Mouse (Mus musculus) forebrain, embryonic 11.5 days (tissue): ENCODE results near the gene Tcf12. TPM values are rescaled to one million over a fixed set of nuclear protein-coding genes. Genes with fewer than 3 reads are reported as not detected.

Experiments
- ATAC-seq: fragments of 200-750 bp; cut with Nextera tagmentation; replicated peaks from 2 replicates; pipeline ENCODE4 v1.8.0; 2017; ENCODE audit warnings: moderate TSS enrichment; ENCODE audit not compliant: low FRiP score
- DNase-seq: peaks from one replicate; pipeline ENCODE4 v3.0.0-alpha.2; 2017; ENCODE audit warnings: low spot score
- H3K27ac ChIP-seq: fragments of 300-500 bp; sonication (generic); 2 replicates; pipeline ENCODE4 v1.5.1; 2014; ENCODE audit warnings: low read depth, low read length
- H3K27me3 ChIP-seq: fragments of 300-500 bp; sonication (generic); 2 replicates; pipeline ENCODE4 v1.6.1; 2014; ENCODE audit warnings: mild to moderate bottlenecking, low read length, mixed read lengths; ENCODE audit not compliant: control insufficient read depth, insufficient read depth
- H3K36me3 ChIP-seq: fragments of 300-500 bp; sonication (generic); 2 replicates; pipeline ENCODE4 v1.6.1; 2014; ENCODE audit warnings: mild to moderate bottlenecking, low read length, moderate library complexity, mixed read lengths; ENCODE audit not compliant: control insufficient read depth, insufficient read depth
- H3K4me1 ChIP-seq: fragments of 300-500 bp; sonication (generic); replicated peaks from 2 replicates; pipeline ENCODE4 v1.6.1; 2014; ENCODE audit warnings: low read length, mixed read lengths; ENCODE audit not compliant: control insufficient read depth, insufficient read depth
- H3K4me2 ChIP-seq: fragments of 300-500 bp; sonication (generic); 2 replicates; pipeline ENCODE4 v1.6.1; 2014; ENCODE audit warnings: low read depth, mild to moderate bottlenecking, low read length, moderate library complexity, mixed read lengths; ENCODE audit not compliant: severe bottlenecking
- H3K4me3 ChIP-seq: fragments of 300-500 bp; sonication (generic); 2 replicates; pipeline ENCODE4 v1.5.1; 2014; ENCODE audit warnings: low read depth, low read length
- H3K9ac ChIP-seq: fragments of 300-500 bp; sonication (generic); 2 replicates; pipeline ENCODE4 v1.6.1; 2014; ENCODE audit warnings: low read length
- H3K9me3 ChIP-seq: fragments of 300-500 bp; sonication (generic); 2 replicates; pipeline ENCODE4 v1.6.1; 2016; ENCODE audit warnings: low read length, mixed read lengths; ENCODE audit not compliant: control insufficient read depth
- WGBS: fragments of 180-500 bp; shearing (Covaris S2); extraction: QIAGEN DNeasy Blood & Tissue Kit; methylation state at CpG from one replicate; pipeline ENCODE4 v1.1.7; 2014; 5-methylcytosine and 5-hydroxymethylcytosine counted together
- polyA plus RNA-seq: library from polyadenylated mRNA; unstranded; fragments of >200 nt; fragmentation: Nextera tagmentation; extraction: Ambion mirVana; gene quantifications from 2 replicates; pipeline ENCODE4 v1.2.1, GENCODE M21; 2014

The Tcf12 gene
- polyA plus RNA-seq, 1 experiment from 2014 or later = 127 TPM

- H3K9me3 ChIP-seq = no peaks in the 10 kb centered on the region
- DNase-seq (no peak), ATAC-seq (no peak)
- no peak overlapping the region for H3K4me3 ChIP-seq
- H3K4me1 ChIP-seq = no peaks in the 10 kb centered on the region
- H3K36me3 ChIP-seq = peaks cover 15% of the 10 kb centered on the region; the same call in 1 of the 2 replicates
- no peak overlapping the region for H3K27ac ChIP-seq
- no peaks in the 10 kb centered on the region for H3K27me3 ChIP-seq
- H3K4me2 ChIP-seq = no peak overlapping the region
- WGBS = 93% methylated on average over 3 of the region's 3 CpGs
- no peak overlapping the region for H3K9ac ChIP-seq
These were observed 263.3 kb downstream of the Tcf12 start for GRCm38 (mm10) chr9:71848392-71848791.

- Histone ChIP-seq H3K9me3 (no peaks in the 10 kb centered on the region), H3K9ac (no peak overlapping the region), H3K36me3 (peaks cover 15% of the 10 kb centered on the region; the same call in 1 of the 2 replicates), H3K27ac (no peak overlapping the region), H3K4me3 (no peak overlapping the region), H3K4me2 (no peak overlapping the region), H3K4me1 (no peaks in the 10 kb centered on the region), H3K27me3 (no peaks in the 10 kb centered on the region)
- DNase-seq = no peak
- 94% methylated on average over 9 of the region's 9 CpGs for WGBS
- ATAC-seq = no peak
These were observed 263.8 kb downstream of the Tcf12 start for GRCm38 (mm10) chr9:71847921-71848320.

GRCm38 (mm10) chr9:71841850-71842249, 269.8 kb downstream of the Tcf12 start:
- no peak overlapping the region for H3K4me2 ChIP-seq
- H3K9me3 ChIP-seq = no peaks in the 10 kb centered on the region
- DNase-seq (no peak), ATAC-seq (no peak)
- H3K27ac ChIP-seq = no peak overlapping the region
- H3K9ac ChIP-seq = no peak overlapping the region
- no peaks in the 10 kb centered on the region for H3K27me3 ChIP-seq
- H3K36me3 ChIP-seq = peaks cover 9% of the 10 kb centered on the region; the same call in 1 of the 2 replicates
- 90% methylated on average over 5 of the region's 5 CpGs for WGBS
- H3K4me3 ChIP-seq = no peak overlapping the region
- H3K4me1 ChIP-seq = no peaks in the 10 kb centered on the region

GRCm38 (mm10) chr9:71837366-71837765, 274.3 kb downstream of the Tcf12 start:
- H3K27ac ChIP-seq = no peak overlapping the region
- WGBS = 52% methylated on average over 5 of the region's 5 CpGs

GRCm38 (mm10) chr9:71836366-71836765, 275.3 kb downstream of the Tcf12 start:
- Histone ChIP-seq H3K27me3 (0 out of 2 replicates have a peak, but pooled peaks cover 2% of the 10 kb centered on the region), H3K4me3 (no peak overlapping the region), H3K4me1 (peaks cover 11% of the 10 kb centered on the region; the same call in 1 of the 2 replicates), H3K9me3 (no peaks in the 10 kb centered on the region), H3K36me3 (no peaks in the 10 kb centered on the region), H3K27ac (no peak overlapping the region), H3K4me2 (no peak overlapping the region), H3K9ac (no peak overlapping the region)
- DNase-seq (no peak), ATAC-seq (no peak)
- 88% methylated on average over 1 of the region's 1 CpGs for WGBS

More at GRCm38 (mm10) chr9:71837366-71837765, 274.3 kb downstream of the Tcf12 start:
- ATAC-seq (no peak), DNase-seq (no peak)
- Histone ChIP-seq H3K36me3 (peaks cover 4% of the 10 kb centered on the region; the same call in 1 of the 2 replicates), H3K9me3 (no peaks in the 10 kb centered on the region), H3K9ac (no peak overlapping the region), H3K4me2 (no peak overlapping the region), H3K4me1 (peaks cover 7% of the 10 kb centered on the region; the same call in 1 of the 2 replicates), H3K27me3 (0 out of 2 replicates have a peak, but pooled peaks cover 2% of the 10 kb centered on the region), H3K4me3 (no peak overlapping the region)

- WGBS = 37% methylated on average over 2 of the region's 2 CpGs
- Histone ChIP-seq H3K27ac (no peak overlapping the region), H3K36me3 (no peaks in the 10 kb centered on the region), H3K4me1 (peaks cover 11% of the 10 kb centered on the region; the same call in 1 of the 2 replicates), H3K4me2 (no peak overlapping the region), H3K9me3 (no peaks in the 10 kb centered on the region), H3K9ac (no peak overlapping the region), H3K27me3 (0 out of 2 replicates have a peak, but pooled peaks cover 2% of the 10 kb centered on the region), H3K4me3 (no peak overlapping the region)
- ATAC-seq (no peak), DNase-seq (no peak)
These were observed 276.4 kb downstream of the Tcf12 start for GRCm38 (mm10) chr9:71835203-71835815.

GRCm38 (mm10) chr9:71834707-71835106, 277.0 kb downstream of the Tcf12 start:
- WGBS = 75% methylated on average over 4 of the region's 4 CpGs
- Histone ChIP-seq H3K27me3 (0 out of 2 replicates have a peak, but pooled peaks cover 2% of the 10 kb centered on the region), H3K4me1 (peaks cover 11% of the 10 kb centered on the region; the same call in 1 of the 2 replicates), H3K27ac (no peak overlapping the region), H3K9ac (no peak overlapping the region), H3K4me2 (no peak overlapping the region), H3K9me3 (no peaks in the 10 kb centered on the region), H3K4me3 (no peak overlapping the region), H3K36me3 (no peaks in the 10 kb centered on the region)
- DNase-seq (no peak), ATAC-seq (no peak)

- WGBS = 47% methylated on average over 26 of the region's 26 CpGs
- Histone ChIP-seq H3K9me3 (no peaks in the 10 kb centered on the region), H3K36me3 (no peaks in the 10 kb centered on the region), H3K9ac (no peak overlapping the region), H3K27me3 (0 out of 2 replicates have a peak, but pooled peaks cover 2% of the 10 kb centered on the region), H3K4me3 (no peak overlapping the region), H3K4me2 (no peak overlapping the region), H3K27ac (no peak overlapping the region), H3K4me1 (peaks cover 11% of the 10 kb centered on the region; the same call in 1 of the 2 replicates)
- ATAC-seq = peak; percentile 33; the same call in 1 of the 2 replicates
- peak; percentile 83 for DNase-seq
These were observed 279.6 kb downstream of the Tcf12 start for GRCm38 (mm10) chr9:71831756-71832699.
